Mouse (Mus musculus) urinary bladder, adult 2 months (tissue): ENCODE results near the gene Plekhg3. TPM values are rescaled to one million over a fixed set of nuclear protein-coding genes. Genes with fewer than 3 reads are reported as not detected.
A peak's percentile ranks its signal among the peaks of the same experiment; 100 is the strongest.

Experiments used
- DNase-seq: peaks from one replicate; pipeline ENCODE4 v3.0.0; 2022; ENCODE audit warnings: low spot score
- polyA plus RNA-seq: library from polyadenylated mRNA; depleted of rRNA; stranded (reverse); fragments of >200 nt; gene quantifications from 2 replicates; pipeline ENCODE4 v1.2.3, GENCODE M21; 2012

Plekhg3 gene
- polyA plus RNA-seq, 1 experiment, result 56.5 TPM

GRCm38 (mm10) chr12:76552321-76552720 is 21.6 kb downstream of the Plekhg3 start:
- DNase-seq, result no peak

GRCm38 (mm10) chr12:76552958-76553357 is 22.3 kb downstream of the Plekhg3 start:
- no peak for DNase-seq

GRCm38 (mm10) chr12:76553917-76554316 is 23.2 kb downstream of the Plekhg3 start:
- no peak for DNase-seq

GRCm38 (mm10) chr12:76554392-76554791 is 23.7 kb downstream of the Plekhg3 start:
- no peak for DNase-seq

GRCm38 (mm10) chr12:76554871-76555386 is 24.2 kb downstream of the Plekhg3 start:
- peak; percentile 32 for DNase-seq

- no peak for DNase-seq
These were observed 25.5 kb downstream of the Plekhg3 start for GRCm38 (mm10) chr12:76556187-76556586.

- no peak for DNase-seq
These were observed 26.2 kb downstream of the Plekhg3 start for GRCm38 (mm10) chr12:76556745-76557389.

- no peak for DNase-seq
These were observed 27.5 kb downstream of the Plekhg3 start for GRCm38 (mm10) chr12:76558206-76558605.

GRCm38 (mm10) chr12:76562196-76562595 is 31.5 kb downstream of the Plekhg3 start:
- no peak for DNase-seq

- no peak for DNase-seq
These were observed 35.6 kb downstream of the Plekhg3 start for GRCm38 (mm10) chr12:76566284-76566683.

- DNase-seq, result no peak
These were observed 39.7 kb downstream of the Plekhg3 start for GRCm38 (mm10) chr12:76570221-76570940.

GRCm38 (mm10) chr12:76571266-76571665 is 40.6 kb downstream of the Plekhg3 start:
- no peak for DNase-seq

GRCm38 (mm10) chr12:76572261-76573251 is 41.9 kb downstream of the Plekhg3 start:
- no peak for DNase-seq

- no peak for DNase-seq
These were observed 42.7 kb downstream of the Plekhg3 start for GRCm38 (mm10) chr12:76573381-76573780.

- DNase-seq, result no peak
These were observed 44.1 kb downstream of the Plekhg3 start for GRCm38 (mm10) chr12:76574815-76575214.

- DNase-seq, result no peak
These were observed 45.4 kb downstream of the Plekhg3 start for GRCm38 (mm10) chr12:76576061-76576460.

GRCm38 (mm10) chr12:76576806-76577205 is 46.1 kb downstream of the Plekhg3 start:
- no peak for DNase-seq

GRCm38 (mm10) chr12:76577858-76578257 is 47.2 kb downstream of the Plekhg3 start:
- no peak for DNase-seq

- no peak for DNase-seq
These were observed 47.8 kb downstream of the Plekhg3 start for GRCm38 (mm10) chr12:76578465-76578864.

GRCm38 (mm10) chr12:76579806-76580205 is 49.1 kb downstream of the Plekhg3 start:
- no peak for DNase-seq

GRCm38 (mm10) chr12:76582139-76582538 is 51.4 kb downstream of the Plekhg3 start:
- no peak for DNase-seq

GRCm38 (mm10) chr12:76582841-76583240 is 52.1 kb downstream of the Plekhg3 start:
- DNase-seq, result no peak
